Mouse (Mus musculus) 3134 (cell line): ENCODE measurements around the gene Ttll12.

Experiments used
- DNase-seq: peaks from one replicate; pipeline ENCODE4 v3.0.0-alpha.2; 2011; ENCODE audit warnings: low spot score; ENCODE audit not compliant: insufficient read length; ENCODE audit errors: extremely low read depth

Gene Ttll12

DNA sequence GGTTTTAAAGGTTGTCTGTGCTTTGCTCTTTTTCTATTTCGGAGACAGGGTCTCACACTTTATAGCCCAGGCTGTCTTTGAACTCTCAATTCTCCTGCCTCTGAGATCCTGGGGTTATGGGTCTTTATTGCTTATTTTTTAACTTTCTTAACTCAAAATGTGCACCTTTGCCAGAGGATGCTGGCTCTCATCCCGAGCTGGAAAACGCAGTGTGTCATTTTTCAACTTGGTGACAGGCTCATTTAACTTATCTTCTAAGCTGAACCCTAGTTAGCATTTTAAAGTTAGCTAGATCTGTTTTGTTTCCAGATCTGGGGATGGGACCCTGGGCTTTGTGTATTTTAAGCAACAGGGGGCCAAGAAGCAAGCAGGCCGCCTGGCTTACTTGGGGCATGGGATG lies 66.1 kb downstream of the Ttll12 start:
- DNase-seq = no peak

DNA sequence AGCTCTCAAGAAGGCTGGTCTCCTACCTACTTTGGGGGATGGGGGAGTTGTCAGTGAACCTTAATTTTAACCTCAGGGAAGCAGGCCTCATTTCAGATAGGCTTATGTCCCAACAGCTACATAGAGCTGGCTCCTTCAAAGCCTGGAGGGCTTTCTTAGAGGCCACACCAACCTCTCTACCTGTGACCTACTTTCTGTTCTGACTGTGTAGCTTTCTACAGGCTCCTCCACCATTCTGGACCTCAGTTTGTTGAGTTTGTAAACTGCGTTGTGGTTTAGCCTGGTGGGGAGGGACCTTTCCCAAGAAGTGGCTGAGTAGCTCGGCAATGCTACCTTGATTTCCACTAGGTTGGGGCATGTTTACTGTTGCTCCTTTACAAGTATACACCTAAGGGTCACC lies 67.2 kb downstream of the Ttll12 start:
- no peak for DNase-seq

DNA sequence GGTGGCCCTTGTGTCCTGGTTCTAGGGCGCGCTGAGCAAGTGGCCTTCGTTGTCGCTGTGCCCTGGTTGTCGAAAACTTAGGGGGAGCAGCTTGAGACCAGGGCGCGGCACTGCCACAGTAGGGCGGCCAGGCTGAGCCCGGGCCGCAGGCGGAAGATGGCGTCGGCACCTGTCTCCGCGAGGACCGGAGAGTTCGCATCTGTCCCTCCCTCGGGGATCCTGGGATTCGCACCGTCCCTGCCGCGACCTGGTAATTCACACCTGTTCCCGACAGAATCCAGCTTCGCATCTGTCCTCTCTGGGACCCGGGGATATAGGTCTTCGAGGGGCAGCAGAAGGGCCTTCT lies 67.9 kb downstream of the Ttll12 start:
- DNase-seq = no peak

DNA sequence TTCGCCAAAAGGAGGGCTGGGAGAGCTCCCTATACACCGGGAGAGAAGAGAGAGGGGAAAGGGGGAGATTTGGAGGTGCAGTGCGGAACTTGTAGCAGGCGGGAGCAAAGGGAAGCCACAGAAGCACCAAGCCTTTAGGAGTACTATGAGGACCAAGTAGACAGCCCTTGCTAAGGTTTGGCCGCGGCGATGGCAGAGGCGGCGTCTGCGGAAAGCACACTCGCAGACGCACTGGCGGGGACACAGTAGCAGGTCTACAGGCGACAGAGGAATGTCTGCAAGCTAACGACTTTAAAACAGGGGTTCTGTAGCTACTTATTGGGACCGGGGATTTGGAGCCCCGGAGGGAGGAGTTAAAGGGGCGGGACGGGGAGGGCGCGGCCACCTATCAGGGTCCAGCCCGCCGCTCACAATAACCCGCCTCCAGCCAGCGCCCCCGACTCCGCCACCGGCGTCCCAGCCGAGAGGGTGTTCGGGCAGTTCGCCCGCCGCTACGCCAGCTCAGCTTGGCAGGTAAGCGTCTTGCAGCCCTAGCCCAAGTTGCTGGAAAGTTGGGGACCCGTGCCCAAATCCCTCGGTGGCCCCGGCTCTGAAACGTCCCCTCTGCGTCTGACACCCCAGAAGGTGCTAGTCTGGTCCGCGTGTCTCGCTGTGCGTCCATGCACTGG lies 68.4 kb downstream of the Ttll12 start, which contains the start of gene Bik:
Gene Bik, plus strand, starts transcription at position 439 of the 668 bp plus-strand sequence.
- no peak for DNase-seq
